Mouse (Mus musculus) lung, postnatal 36 days (tissue): Measurements from ENCODE around the gene Ropn1.

Source experiments
- DNase-seq: peaks from one replicate; pipeline ENCODE4 v3.0.0; 2022; ENCODE audit warnings: mixed read lengths

The Ropn1 gene

DNA sequence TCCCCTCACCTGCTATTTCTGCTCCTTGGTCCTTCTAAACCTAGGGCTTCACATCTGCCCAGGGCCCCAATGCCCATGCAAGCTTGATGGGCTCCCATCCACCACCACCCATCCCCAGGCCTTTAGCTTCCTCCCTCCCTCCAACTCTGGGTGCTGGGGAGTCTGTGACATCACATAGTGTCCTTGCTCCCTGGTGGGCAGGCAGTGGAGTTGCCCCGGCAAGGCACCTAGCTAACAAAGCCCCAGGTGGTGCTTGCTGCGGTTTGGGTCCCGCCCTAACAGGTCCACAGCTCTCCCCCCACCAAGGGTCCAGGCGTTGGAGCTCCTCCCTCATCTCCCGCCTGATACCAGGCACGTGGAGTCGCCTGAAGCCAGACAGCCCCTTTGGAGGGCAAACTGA is at the start of gene Ropn1:
Ropn1 (plus strand) TSS at position 301 of the 400 bp plus-strand sequence.
- no peak for DNase-seq

DNA sequence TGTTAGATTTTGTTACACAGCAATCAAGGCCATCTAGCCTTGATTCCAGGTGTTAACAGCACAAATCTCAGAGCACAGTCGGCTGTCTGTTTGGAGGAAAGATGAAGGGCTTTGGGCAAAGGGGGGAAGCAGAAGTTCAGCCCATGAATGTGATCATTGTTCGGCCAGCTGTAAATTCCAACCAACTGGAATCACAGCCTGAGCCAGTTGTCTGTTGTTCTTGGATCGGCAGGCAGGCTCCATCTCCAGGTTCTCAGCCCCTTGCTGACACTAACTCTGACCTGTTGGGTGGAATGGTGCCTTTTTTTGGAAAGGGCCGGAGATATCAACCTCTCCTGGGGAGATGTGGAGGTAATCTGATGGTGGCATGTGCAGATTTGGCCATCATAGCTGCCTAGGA is 47.8 kb upstream of the Ropn1 start:
- DNase-seq, result no peak

DNA sequence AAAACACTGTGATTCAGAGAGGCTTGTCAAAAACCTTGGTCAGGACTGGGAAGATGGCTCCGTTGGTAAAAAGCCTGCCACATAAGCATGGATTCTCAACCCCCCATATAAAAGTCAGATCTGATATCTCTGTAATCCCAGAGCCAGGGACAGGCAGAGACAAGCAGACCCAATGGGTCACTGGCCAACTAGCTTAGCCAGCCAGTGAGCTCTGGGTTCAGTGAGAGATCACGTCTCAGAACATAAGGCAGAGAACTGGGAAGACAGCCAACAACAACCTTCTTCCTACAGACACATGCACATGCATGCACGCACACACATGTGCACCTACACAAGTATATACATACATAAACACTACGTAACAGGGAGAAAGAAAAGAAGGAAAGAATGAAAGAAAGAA is 46.6 kb upstream of the Ropn1 start:
- no peak for DNase-seq

DNA sequence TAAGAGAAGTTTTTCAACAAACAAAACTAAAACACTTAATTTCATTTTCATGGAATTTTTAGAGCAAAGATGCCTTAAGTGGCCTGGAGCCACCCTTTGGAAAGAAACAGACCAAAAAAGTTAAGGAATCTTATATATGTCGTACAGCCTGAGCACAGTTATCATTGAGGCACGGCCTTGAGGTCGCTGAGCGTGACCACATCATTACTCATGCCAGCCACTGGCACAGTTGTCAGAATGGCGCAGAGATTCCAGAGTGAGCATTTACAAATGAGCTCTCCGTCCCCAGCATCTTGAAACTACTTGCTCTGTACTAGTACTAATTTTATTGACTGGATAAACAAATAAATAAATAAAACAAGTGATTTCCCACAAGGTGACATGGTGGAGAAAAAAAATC is 45.9 kb upstream of the Ropn1 start:
- DNase-seq, result no peak

DNA sequence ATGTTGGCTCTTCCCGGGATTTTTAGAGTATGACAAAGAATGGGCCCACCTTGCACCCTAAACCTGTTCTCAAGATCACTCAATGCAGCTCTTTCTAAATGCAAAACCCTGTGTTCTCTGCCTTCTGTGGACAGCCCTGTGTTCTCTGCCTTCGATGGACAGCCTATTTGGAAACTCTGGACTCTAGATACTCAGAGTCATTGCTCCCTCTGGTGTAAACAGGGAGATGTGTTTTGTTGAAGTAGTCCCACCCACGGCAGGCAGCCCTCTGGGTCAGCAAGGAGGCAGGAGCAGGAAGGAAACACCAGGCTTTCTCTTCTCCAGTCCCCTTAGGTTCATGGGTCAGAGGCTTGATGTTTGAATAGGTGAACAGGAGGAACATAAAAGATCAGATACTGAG is 44.0 kb upstream of the Ropn1 start:
- DNase-seq, result peak; percentile 69

DNA sequence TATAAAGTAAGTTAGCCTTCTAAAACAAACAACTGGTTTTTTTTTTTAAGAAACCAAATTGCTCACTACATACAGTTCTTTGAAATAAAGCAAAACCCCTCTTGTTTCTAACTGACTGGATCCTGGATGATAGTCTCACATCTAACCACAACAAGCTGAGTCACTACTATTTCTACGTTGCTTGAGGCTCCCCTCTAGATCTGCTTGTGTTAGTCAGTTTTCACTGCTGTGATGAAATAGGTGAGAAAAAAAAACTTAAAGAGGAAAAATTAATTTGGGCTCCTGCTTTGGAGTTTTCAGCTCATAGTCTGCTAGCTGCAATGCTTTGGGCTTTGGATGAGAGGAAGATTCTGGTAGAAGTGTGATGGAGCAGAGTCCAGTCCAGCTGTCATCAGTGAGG is 39.6 kb upstream of the Ropn1 start:
- no peak for DNase-seq

DNA sequence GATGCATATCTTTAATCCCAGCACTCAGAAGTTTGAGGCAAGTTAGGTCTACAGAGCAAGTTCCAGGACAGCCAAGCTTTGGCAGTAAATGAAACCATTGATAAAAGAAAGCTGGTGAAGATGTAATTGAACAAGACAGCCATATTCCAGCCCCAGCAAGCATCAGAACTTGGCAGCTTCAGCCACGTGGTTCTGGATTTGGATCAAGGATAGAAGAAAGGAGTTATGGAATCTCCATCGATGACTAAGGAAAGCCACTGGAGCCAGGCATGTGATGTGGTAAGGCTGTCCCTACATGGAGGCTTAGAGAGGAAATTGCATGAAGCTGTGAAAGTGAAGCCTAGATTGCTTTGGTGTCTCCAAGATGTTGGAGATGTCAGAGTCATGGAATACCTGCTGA is 35.7 kb upstream of the Ropn1 start:
- DNase-seq, result no peak

DNA sequence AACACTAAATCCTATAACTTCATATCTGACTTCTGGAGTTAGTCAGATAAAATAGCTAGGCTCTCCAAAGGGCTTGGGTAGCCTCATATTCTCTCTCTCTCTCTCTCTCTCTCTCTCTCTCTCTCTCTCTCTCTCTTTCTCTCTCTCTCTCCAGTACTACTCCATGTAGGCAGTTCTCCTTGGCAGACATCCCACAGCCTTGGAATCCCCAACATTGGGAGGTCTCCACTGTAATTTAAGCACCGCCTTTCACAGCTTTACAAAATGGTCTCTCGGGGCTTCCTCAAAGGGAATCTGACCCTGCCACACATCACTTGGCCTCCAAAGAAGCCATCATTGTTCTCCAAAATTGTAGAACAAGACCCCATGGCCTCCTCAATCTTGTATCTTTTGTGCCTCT is 22.1 kb upstream of the Ropn1 start:
- DNase-seq, result no peak

DNA sequence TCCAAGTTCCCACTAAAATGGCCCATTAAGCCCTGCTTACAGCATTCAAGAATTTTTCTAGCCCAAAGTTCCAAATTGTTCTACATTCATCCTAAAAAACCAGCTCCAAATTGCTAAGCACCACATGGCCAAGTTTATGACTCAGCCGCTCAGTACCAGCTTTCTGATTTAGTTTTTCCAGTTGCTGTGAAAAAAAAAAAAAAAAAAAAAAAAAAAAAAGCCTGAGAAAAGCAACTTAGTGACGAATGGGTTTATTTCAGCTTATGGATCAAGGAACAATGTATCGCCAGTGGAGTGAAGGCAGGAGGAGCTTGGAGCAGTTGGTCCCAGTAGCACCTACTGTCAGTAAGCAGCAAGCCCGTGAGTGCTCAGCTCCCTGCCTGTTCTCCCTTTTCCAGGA is 21.3 kb upstream of the Ropn1 start:
- no peak for DNase-seq

DNA sequence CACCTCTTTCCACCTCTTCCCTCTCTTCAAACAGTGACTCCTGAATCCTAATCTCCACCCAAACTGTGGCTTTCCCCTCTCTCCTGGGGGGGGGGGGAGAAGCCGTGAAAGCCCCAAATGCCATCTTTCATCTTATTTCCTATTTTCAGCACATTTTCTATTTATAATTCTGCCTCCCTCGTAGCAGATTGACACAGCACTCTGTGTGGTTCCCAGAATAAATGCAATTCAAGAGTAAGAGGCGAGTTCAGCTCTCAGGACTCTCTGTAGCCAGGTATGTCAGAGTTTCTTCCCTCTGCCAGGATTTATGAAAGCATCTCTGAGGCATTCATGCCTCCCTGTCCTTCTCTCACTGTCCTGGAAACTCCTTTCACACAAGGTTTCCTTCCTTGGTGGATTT is 14.2 kb upstream of the Ropn1 start:
- DNase-seq, result no peak

DNA sequence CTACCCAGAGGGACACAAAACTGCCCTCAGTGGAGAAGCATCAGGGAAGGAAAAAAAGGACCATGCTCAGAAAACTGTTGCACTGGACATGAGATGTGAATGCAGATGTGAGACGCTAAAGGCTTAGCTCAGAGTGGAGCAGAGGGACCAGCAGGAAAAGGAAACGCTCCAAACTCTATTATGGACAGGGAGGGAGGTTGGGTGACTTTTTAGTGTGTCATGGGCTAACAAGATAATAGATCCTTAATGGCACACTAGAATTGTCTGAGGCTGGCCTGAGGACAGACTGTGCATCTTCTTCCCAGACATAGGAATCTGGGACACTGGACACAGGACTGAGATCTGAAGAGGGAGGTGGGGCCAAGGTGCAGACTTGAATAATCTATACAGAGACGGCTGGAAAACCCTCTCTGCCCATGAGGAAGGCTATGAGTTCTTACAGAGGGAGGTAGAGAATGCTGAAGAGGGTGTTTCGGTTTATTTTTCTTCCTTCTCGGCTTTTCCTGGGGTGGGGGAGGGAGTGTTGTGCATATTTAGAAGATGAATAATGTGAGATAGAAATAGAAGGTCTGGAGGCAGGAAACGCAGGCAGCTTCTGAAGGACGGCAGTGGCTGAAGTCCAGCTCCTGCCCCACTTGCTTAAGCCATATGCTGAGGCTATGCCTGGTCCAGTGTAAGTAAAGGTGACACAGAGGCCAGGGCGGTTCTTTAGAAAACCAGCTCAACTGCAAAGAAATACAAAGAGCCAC is 6.0 kb upstream of the Ropn1 start:
- DNase-seq, result peak; percentile 55

DNA sequence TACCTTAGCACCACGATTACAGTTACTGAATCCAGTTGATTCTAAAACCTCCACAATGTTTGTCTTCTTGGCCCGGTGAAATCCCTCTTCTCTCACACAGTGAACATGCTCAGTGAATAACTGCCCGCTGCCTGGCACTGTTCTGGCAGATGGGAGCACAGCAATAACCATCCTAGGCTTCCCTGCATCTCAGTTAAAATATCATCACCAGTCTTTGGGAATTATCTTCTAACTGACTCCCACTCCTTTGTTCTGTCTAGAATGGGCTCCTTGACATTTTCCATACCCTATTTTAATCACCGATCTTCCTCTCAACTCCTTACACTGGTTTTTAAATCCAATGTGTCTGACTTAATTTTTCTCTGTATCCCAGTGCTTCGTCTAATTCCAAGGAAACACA is 3.3 kb downstream of the Ropn1 start:
- no peak for DNase-seq

DNA sequence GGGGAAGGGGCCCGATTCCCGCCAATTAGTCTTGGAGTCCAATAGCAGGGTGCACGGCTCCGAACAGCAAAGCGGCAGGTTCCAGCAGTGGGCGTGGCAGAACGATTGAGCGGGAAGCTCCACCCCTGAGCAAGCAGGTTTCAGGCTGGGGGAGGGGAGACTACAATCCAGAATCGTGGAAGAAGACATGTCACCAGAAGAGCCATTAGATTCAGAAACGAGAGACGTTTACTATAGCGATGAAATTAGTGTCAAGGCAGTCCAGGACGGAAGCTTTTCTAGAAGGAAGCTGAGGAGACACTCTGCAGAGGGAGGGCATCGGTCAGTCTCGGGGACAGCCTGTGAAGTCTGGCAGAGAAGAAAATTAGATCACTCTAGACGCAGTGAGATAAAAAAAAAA is 7.8 kb downstream of the Ropn1 start:
- peak; percentile 20 for DNase-seq

DNA sequence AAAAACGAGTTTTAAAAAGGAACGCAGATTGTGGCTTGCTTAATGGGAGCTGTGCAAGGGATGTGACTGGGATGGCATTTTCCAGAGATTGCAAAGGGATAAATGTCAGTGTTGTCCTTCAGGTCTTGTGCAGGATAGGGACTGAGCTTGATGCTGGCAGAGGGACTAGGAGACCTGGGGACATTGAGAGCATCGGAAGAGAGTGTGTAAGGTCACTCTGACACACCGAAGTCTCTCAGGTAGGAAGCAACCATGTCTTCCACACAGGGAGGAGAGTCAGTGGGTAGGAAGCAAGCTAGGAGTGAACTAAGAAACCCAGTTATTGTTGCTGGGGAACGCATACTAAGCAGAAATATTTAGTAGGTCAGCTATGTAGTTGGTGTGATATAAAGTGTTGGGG is 8.3 kb downstream of the Ropn1 start:
- no peak for DNase-seq

DNA sequence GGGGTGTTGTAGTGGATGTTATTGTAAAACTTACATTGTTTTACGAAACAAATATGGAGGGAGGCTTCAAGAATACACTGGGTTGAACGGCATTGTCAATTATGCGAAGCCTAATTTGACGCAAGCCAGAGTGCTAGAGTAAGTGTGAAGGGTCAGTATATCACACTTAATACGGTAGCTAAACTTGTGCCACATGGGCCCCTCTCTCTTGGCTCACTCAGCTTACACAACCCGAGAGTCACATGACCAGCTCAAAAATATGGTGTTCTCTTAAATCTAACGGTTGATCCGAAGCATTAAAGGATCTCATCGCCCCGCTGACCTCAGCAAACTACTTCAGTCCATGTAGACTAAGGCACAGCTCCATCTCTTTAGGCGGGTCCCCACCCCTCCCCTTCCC is 8.7 kb downstream of the Ropn1 start:
- no peak for DNase-seq

DNA sequence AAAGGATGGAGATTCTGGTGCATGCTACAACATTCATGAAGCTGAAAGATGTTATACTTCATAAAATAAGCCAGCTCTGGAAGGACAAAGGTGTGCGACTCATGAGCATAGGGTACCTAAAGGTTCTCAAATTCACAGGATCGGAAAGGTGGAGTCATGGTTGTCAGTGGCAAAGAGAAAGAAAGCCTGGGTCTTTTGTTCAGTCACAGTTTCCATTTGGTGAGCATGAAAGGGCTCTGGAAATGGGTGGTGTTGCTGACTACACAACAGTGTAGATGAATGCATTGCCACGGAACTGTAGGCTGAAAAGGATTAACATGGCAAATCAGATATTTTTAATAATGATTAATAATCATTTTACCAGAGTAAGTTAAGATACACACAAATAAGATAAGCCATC is 14.8 kb downstream of the Ropn1 start:
- no peak for DNase-seq

DNA sequence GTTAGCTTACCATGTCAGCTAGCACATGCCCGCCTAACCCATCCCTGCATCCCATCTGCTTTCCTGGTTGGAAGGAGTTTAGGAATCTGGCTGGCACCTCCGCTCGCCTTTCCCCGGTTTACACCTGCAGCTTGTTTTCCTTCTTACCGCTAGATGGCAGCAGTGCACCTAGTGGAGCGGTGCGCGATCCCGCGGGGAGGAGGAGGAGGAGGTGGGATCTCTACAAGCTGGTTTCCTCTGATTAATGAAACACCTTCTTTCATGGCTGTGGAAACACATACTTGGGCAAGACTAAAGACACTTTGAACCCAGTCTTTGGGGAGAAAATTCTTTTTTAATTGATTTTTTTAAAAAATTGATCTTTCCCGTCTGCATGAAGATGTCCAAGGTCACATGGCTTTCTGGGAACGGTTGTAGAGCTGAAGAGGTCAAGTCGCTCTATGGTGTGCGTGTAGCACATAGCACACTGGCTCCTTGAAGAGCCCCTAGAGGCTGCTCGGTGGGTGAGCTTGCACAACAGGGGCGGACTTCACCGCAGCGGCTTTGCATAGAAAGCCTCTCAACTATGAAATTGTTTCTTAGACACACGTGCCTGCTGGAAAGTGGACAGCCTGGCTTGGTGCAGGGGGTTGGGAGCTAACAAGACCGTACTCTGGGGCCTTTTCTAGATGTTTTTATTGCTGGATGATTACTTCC is 17.5 kb downstream of the Ropn1 start:
- DNase-seq, result peak; percentile 82

DNA sequence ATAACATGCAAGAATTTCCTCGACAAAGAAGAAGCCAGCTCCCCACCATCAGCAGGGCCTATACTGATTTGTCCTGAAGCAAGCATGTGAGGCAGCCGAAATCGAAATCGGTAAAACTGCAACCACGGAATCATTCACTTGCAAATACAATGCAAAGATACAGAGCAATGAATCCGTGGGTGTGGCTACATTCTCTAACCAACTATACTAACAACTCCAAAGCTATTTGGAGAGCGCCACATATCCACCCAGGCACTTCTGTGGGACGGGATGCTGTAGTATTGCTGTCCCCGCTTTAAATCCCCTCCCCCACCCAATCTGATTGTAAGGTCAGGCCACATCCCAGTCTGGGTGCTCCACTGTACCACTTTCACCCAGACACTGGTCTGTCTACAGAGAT is 18.6 kb downstream of the Ropn1 start:
- no peak for DNase-seq

DNA sequence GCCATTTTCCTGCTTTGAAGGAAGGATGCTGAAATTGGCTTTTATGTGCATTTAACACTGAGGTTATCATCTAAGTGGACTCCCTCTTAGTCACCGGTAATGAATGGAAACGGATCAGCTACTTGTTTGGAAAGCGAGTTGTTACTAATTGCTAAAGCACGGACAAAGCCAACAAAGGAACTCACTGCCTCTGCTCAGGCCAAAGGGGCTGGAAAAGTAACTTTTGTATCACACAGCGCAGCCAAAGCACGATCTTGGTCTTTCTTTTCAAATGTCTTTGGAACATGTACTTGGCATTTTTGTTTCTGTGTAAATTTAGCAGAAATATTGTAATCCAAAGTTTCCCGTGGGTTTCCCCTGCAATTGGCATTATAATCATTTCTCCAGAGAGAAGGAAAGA is 22.2 kb downstream of the Ropn1 start:
- no peak for DNase-seq

DNA sequence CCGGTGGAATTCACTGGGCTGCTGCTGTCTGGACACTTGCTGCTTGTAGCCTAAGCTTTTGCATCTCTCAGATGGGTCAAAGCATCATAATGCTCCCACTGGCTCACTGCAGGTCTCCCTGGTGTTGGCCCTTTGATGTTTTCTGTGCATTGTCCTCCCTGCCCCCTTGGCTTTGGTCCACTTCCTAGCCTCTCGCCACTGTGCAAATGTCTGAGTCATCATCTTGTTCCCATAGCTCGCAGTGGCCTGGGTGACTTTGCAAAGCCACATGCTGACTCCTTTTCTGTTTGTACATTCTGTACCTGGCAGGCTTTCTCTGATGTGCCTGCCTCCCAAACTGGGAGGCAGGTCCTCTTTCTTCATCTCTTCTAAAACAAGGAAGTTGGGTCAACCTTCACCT is 23.1 kb downstream of the Ropn1 start:
- DNase-seq, result peak; percentile 31

DNA sequence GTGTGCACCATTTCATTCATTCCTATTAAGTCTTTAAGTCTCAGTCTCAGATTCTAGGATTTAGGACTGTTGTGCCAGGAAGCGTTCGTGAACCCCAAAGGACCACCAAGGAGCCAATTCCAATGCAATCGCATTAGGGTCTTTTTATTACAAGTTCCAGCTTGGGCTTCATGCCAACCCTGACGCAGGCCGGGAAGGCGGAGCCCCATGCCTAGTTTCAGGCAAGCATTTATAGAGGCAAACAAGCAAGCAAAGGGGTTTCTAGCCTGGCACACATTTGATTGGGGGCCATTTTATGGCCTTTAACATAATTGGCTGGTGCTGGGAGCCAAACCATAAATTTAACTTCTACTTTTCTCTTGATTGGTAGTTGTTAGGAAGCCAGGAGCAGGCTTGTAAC is 24.6 kb downstream of the Ropn1 start:
- no peak for DNase-seq

DNA sequence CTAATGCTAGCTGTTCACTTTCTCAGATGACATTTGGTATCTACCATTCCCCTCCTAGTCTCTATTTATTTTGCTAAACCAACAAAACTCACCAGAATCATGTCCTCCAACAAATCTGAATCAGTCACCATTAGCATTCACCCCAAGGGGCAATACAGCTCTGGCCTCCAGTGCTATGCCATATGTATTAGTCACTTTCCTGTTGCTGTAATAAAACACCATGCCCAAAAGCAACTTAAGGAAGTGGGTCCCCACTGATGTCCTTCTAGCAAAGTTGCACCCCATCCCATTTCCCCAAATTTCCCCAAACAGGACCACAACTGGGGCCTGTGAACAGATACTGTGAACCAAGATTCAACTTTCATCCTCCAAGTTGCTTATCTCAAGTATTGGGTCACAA is 32.1 kb downstream of the Ropn1 start:
- no peak for DNase-seq

DNA sequence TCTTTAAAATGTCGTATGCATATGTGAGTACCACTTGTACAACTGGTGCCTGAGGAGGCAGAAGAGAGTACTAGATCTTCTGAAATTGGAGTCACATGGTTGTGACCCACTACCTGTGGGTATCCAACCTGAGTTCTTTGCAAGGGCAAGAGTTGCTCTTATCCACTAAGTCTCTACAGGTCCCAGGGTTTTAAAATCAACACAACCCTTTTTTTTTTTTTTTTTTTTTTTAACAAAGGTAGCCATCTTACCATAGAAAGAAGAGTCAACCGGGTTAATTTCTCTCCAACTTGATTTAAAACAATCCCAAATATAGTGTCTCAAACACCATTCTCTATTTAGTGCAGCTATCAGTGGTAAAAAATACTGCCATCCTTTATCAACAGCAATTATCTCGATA is 40.2 kb downstream of the Ropn1 start:
- no peak for DNase-seq

DNA sequence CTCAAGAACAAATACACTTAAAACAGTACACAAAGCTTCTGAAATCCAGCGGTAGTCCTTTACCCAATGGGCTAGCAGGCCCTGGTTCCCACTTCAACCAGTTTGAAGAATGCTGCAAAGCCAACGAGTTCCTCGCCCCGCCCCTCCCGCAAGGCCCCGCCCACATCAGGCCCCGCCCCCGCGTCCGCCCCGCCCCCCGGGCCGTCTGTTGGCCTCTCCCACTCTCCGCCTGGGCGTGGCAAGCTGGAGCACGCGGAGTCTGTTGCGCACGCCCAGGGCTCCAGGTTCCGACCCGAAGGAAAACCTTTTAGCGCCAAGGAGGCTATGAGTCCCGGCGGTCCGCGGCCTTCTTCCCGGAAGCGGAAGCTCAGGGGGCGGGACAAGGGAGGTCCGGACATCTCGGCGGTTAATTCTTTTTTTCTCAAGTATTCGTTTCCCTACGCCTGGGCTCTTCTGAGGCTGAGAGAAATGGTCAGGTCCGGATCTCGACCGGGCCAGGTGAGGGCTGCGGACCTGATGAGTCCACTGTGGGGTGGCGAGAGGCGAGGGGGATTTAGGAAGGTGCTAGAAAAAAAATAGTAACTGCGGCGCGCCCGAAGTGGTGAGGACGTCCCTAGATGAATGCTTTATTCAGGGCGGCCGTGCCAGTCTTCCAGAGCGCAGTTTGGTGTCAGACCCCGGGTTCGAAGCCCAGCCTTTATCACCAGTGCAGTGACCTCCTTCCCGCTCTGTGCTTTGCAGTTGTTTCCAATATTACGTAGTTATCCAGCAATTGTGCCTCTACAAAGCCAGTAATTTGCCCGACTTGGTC is 40.8 kb downstream of the Ropn1 start, which contains the start of gene Ccdc14:
Ccdc14 (plus strand) TSS at position 283 of the 811 bp plus-strand sequence.
- peak; percentile 95 for DNase-seq
